Mouse (Mus musculus): ENCODE measurements around the gene Mpp1.
"Not testable (repeated sequence)": the region's sequence is repeated elsewhere in the genome, so short reads cannot be mapped to it uniquely, and the experiment has no call there.

- TF ChIP-seq CTCF (IDR thresholded peaks at IDR 0.05); POLR2A (IDR thresholded peaks at IDR 0.05; ENCODE audit: insufficient read depth, low read depth, low read length): not testable (repeated sequence)
These were observed 12.3 kb upstream of the Mpp1 start for GRCm38 (mm10) chrX:75143124-75143555.

All from heart, adult 2 months (tissue).